Comparison of ENCODE assay signal across 31 mouse cellular contexts in genomic region chr14:99280825-99281433, GRCm38 (mm10). TPM values are rescaled to one million over a fixed set of nuclear protein-coding genes. Genes with fewer than 3 reads are reported as not detected.
DNase-seq lines count a peak whose midpoint lies in the region; ATAC-seq and TF ChIP-seq lines count a peak whose summit lies in the region.
"Had no signal": no experiment of that assay in that cellular context is flagged by ENCODE, and none has a peak within 500 bp of the region (broad histone marks: within the 10 kb centered on the region; RNA-seq: fewer than 3 reads in every experiment).

No protein-coding gene starts in this region.

- no peak overlapping the region for H3K4me3 ChIP-seq in intestine, embryonic 14.5 days (ENCODE audit: low read depth, low read length)
- peak overlapping the region; percentile 14; the same call in 1 of the 2 replicates for H3K4me3 ChIP-seq in intestine, postnatal 0 days (ENCODE audit: low read depth, low read length)
- H3K4me3 ChIP-seq in stomach, embryonic 15.5 days (replicated peaks): no peak overlapping the region
- H3K4me3 ChIP-seq in hindbrain, embryonic 16.5 days (ENCODE audit: low read length): no peak overlapping the region
- H3K4me3 ChIP-seq: embryonic facial prominence, embryonic 12.5 days; embryonic facial prominence, embryonic 15.5 days; heart, embryonic 12.5 days; heart, embryonic 15.5 days; hindbrain, embryonic 10.5 days; hindbrain, embryonic 13.5 days had no signal

- H3K4me2 ChIP-seq in intestine, embryonic 14.5 days (ENCODE audit: low read length): no peak overlapping the region
- H3K4me2 ChIP-seq in intestine, postnatal 0 days (replicated peaks; ENCODE audit: low read depth): peak overlapping the region; percentile 60
- no peak overlapping the region for H3K4me2 ChIP-seq in stomach, embryonic 15.5 days
- H3K4me2 ChIP-seq in hindbrain, embryonic 16.5 days (ENCODE audit: low read length): no peak overlapping the region
- H3K4me2 ChIP-seq: embryonic facial prominence, embryonic 12.5 days; embryonic facial prominence, embryonic 15.5 days; heart, embryonic 12.5 days; heart, embryonic 15.5 days; hindbrain, embryonic 13.5 days had no signal

- 64% methylated on average over 5 of the region's 5 CpGs for WGBS in intestine, embryonic 14.5 days
- 42% methylated on average over 5 of the region's 5 CpGs for whole genome bisulfite sequencing in intestine, postnatal 0 days
- 73% methylated on average over 5 of the region's 5 CpGs for WGBS in stomach, embryonic 15.5 days
- WGBS in hindbrain, embryonic 16.5 days: 89% methylated on average over 5 of the region's 5 CpGs

- peak; percentile 17 for DNase-seq in 416B (ENCODE audit: low read depth)
- DNase-seq in intestine, embryonic 14.5 days (ENCODE audit: low spot score): no peak
- no peak for DNase-seq in gastrocnemius, adult 18-20 months (ENCODE audit: low spot score)
- no peak for DNase-seq in cerebellum, adult 11 months
- no peak for DNase-seq in thymus, postnatal 25 days
- DNase-seq: adrenal gland, postnatal 14 days; B cell, adult 2 months; cerebellum, adult 11-12 months; cerebellum, adult 8-10 months; cerebellum, postnatal 10 days; cerebellum, postnatal 36 days; forebrain, postnatal 0 days; gastrocnemius, postnatal 25 days; heart, adult 11 months; heart, postnatal 10 days; heart, postnatal 36 days; kidney, adult 11 months had no signal

- H3K9ac ChIP-seq in intestine, embryonic 14.5 days (ENCODE audit: low read length): no peak overlapping the region
- H3K9ac ChIP-seq in intestine, postnatal 0 days (ENCODE audit: low read depth, low read length): no peak overlapping the region
- H3K9ac ChIP-seq in stomach, embryonic 15.5 days: no peak overlapping the region
- no peak overlapping the region for H3K9ac ChIP-seq in hindbrain, embryonic 16.5 days (ENCODE audit: low read depth, low read length)
- H3K9ac ChIP-seq: embryonic facial prominence, embryonic 12.5 days; embryonic facial prominence, embryonic 15.5 days; forebrain, postnatal 0 days; heart, embryonic 12.5 days; heart, embryonic 15.5 days; hindbrain, embryonic 13.5 days had no signal

- no peaks in the 10 kb centered on the region for H3K27me3 ChIP-seq in intestine, embryonic 14.5 days (replicated peaks; ENCODE audit: control insufficient read depth, insufficient read depth, low read length)
- no peaks in the 10 kb centered on the region for H3K27me3 ChIP-seq in intestine, postnatal 0 days (replicated peaks; ENCODE audit: control insufficient read depth, insufficient read depth, low read length)
- no peaks in the 10 kb centered on the region for H3K27me3 ChIP-seq in stomach, embryonic 15.5 days (replicated peaks)
- H3K27me3 ChIP-seq in hindbrain, embryonic 16.5 days (replicated peaks; ENCODE audit: control insufficient read depth, insufficient read depth, low read length): no peaks in the 10 kb centered on the region
- H3K27me3 ChIP-seq: CH12.LX; embryonic facial prominence, embryonic 12.5 days; embryonic facial prominence, embryonic 15.5 days; heart, embryonic 12.5 days; heart, embryonic 15.5 days; Patski had no signal

- H3K27ac ChIP-seq in intestine, embryonic 14.5 days (ENCODE audit: low read depth): peak overlapping the region; percentile 62; the same call in 1 of the 2 replicates
- H3K27ac ChIP-seq in intestine, postnatal 0 days (ENCODE audit: low read depth, low read length): peak overlapping the region; percentile 85
- no peak overlapping the region for H3K27ac ChIP-seq in stomach, embryonic 15.5 days
- H3K27ac ChIP-seq in hindbrain, embryonic 16.5 days (ENCODE audit: low read depth, low read length): no peak overlapping the region
- H3K27ac ChIP-seq: embryonic facial prominence, embryonic 12.5 days; embryonic facial prominence, embryonic 15.5 days; heart, embryonic 15.5 days; hindbrain, embryonic 10.5 days; hindbrain, embryonic 13.5 days; hindbrain, postnatal 0 days had no signal

- H3K36me3 ChIP-seq in intestine, embryonic 14.5 days (ENCODE audit: control insufficient read depth, insufficient read depth, low read length): no peaks in the 10 kb centered on the region
- no peaks in the 10 kb centered on the region for H3K36me3 ChIP-seq in intestine, postnatal 0 days (ENCODE audit: control insufficient read depth, insufficient read depth)
- no peaks in the 10 kb centered on the region for H3K36me3 ChIP-seq in stomach, embryonic 15.5 days
- no peaks in the 10 kb centered on the region for H3K36me3 ChIP-seq in hindbrain, embryonic 16.5 days (ENCODE audit: control insufficient read depth, insufficient read depth, low read length)
- H3K36me3 ChIP-seq: embryonic facial prominence, embryonic 12.5 days; embryonic facial prominence, embryonic 15.5 days; G1E; heart, embryonic 12.5 days; heart, embryonic 15.5 days; hindbrain, embryonic 10.5 days; hindbrain, embryonic 13.5 days had no signal

- peak; percentile 85 for ATAC-seq in intestine, embryonic 14.5 days (replicated peaks; ENCODE audit: low FRiP score, low TSS enrichment, low read depth)
- peak; percentile 96 for ATAC-seq in intestine, postnatal 0 days
- 0 out of 2 replicates have a peak, but pooled peaks have one; percentile 8 for ATAC-seq in stomach, embryonic 15.5 days (ENCODE audit: insufficient read depth, low FRiP score, low read depth)
- ATAC-seq in hindbrain, embryonic 16.5 days: no peak
- ATAC-seq: forebrain, embryonic 14.5 days; forebrain, postnatal 0 days; hindbrain, postnatal 0 days; Patski had no signal

- H3K9me3 ChIP-seq in intestine, embryonic 14.5 days (ENCODE audit: control insufficient read depth, low read length): no peaks in the 10 kb centered on the region
- H3K9me3 ChIP-seq in intestine, postnatal 0 days (ENCODE audit: control insufficient read depth): no peaks in the 10 kb centered on the region
- no peaks in the 10 kb centered on the region for H3K9me3 ChIP-seq in stomach, embryonic 15.5 days
- no peaks in the 10 kb centered on the region for H3K9me3 ChIP-seq in hindbrain, embryonic 16.5 days (ENCODE audit: control insufficient read depth, low read length)
- H3K9me3 ChIP-seq: embryonic facial prominence, embryonic 12.5 days; embryonic facial prominence, embryonic 15.5 days; heart, embryonic 12.5 days; heart, embryonic 15.5 days; hindbrain, embryonic 10.5 days; hindbrain, embryonic 13.5 days had no signal

- no peak for TF ChIP-seq CTCF in intestine, postnatal 0 days (IDR thresholded peaks at IDR 0.05; ENCODE audit: low read depth)

- H3K4me1 ChIP-seq in intestine, embryonic 14.5 days (replicated peaks; ENCODE audit: control insufficient read depth, insufficient read depth, low read length): no peaks in the 10 kb centered on the region
- 0 out of 2 replicates have a peak, but pooled peaks cover 6% of the 10 kb centered on the region for H3K4me1 ChIP-seq in intestine, postnatal 0 days (replicated peaks; ENCODE audit: control insufficient read depth, insufficient read depth, low read length)
- no peaks in the 10 kb centered on the region for H3K4me1 ChIP-seq in stomach, embryonic 15.5 days
- no peaks in the 10 kb centered on the region for H3K4me1 ChIP-seq in hindbrain, embryonic 16.5 days (ENCODE audit: control insufficient read depth, insufficient read depth, low read depth, low read length)
- H3K4me1 ChIP-seq: embryonic facial prominence, embryonic 12.5 days; embryonic facial prominence, embryonic 15.5 days; heart, embryonic 12.5 days; heart, embryonic 15.5 days; hindbrain, embryonic 13.5 days had no signal

RNA-seq across cellular contexts. Expression of gene Klf5, which starts 17.6 kb away (rescaled TPM):
- polyA plus RNA-seq in intestine, embryonic 14.5 days (2014; fragmentation: Nextera tagmentation; extraction: Ambion mirVana): 82.6 and 93.4 TPM in 2 replicates
- 87.6 and 93.7 TPM in 2 replicates for polyA plus RNA-seq in intestine, postnatal 0 days (2015; fragmentation: Nextera tagmentation; extraction: Ambion mirVana)
- polyA plus RNA-seq in stomach, embryonic 15.5 days (2015; fragmentation: Nextera tagmentation; extraction: Ambion mirVana): 91.2 and 104 TPM in 2 replicates
- 1 to 10 TPM; 3.9 to 5.9 TPM for total RNA-seq in gastrocnemius, adult 18-20 months (2021)
- 3.2 and 3.6 TPM in 2 replicates for polyA plus RNA-seq in hindbrain, embryonic 16.5 days (2015; fragmentation: Nextera tagmentation; extraction: Ambion mirVana)
- polyA plus RNA-seq: G1E had no signal

Comparison
In these comparisons a context has a peak if more than half of its experiments do, and no peak if none do; other contexts are left out.
1. H3K27ac ChIP-seq: peak in intestine, embryonic 14.5 days (single experiment) and intestine, postnatal 0 days (single experiment); none in stomach, embryonic 15.5 days (single experiment) and hindbrain, embryonic 16.5 days (single experiment).
2. RNA of gene Klf5, which starts 17.6 kb away (polyA plus RNA-seq): 91.2 to 104 TPM in stomach, embryonic 15.5 days, 82.6 to 93.4 TPM in intestine, embryonic 14.5 days and 87.6 to 93.7 TPM in intestine, postnatal 0 days; 3.2 to 3.6 TPM in hindbrain, embryonic 16.5 days; every median in the first group is over 10 times any median in the second.